Mouse (Mus musculus) ES-Bruce4 (cell line): ENCODE results near the gene Donson.
"Not testable (repeated sequence)": the region's sequence is repeated elsewhere in the genome, so short reads cannot be mapped to it uniquely, and the experiment has no call there.

Experiments used
- CTCF ChIP-seq: IDR thresholded peaks from one replicate; pipeline ENCODE4 v1.8.1; 2011; ENCODE audit warnings: low read depth, low read length
- EP300 ChIP-seq: IDR thresholded peaks from 2 replicates; pipeline ENCODE4 v1.6.1; 2011; ENCODE audit warnings: low read depth, low read length; ENCODE audit not compliant: insufficient read depth
- POLR2A ChIP-seq: IDR thresholded peaks from one replicate; pipeline ENCODE4 v1.8.1; 2011; ENCODE audit warnings: low read length; ENCODE audit not compliant: insufficient read depth

DNA sequence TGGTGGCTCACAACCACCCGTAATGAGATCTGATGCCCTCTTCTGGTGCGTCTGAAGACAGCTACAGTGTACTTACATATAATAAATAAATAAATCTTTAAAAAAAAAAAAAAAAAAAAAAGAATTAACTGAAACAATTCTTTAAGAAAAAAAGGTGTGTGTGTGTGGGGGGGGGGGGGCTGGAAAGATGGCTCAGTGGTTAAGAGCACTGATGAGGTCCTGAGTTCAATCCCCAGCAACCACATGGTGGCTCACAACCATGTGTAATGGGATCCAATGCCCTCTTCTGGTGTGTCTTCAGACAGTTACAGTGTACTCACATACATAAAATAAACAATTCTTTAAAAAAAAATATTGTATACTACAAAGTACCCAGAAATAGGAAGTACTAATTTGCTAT is 43.1 kb downstream of the Donson start:
- not testable (repeated sequence) for TF ChIP-seq POLR2A, CTCF, EP300
